ENCODE assay signal across 8 mouse cellular contexts in genomic region chr5:120094602-120095001, GRCm38 (mm10). TPM values are rescaled to one million over a fixed set of nuclear protein-coding genes. Genes with fewer than 3 reads are reported as not detected.
A peak's percentile ranks its signal among the peaks of the same experiment; 100 is the strongest.
DNase-seq lines count a peak whose midpoint lies in the region; ATAC-seq and TF ChIP-seq lines count a peak whose summit lies in the region.

No protein-coding gene starts in this region.

- H3K4me3 ChIP-seq in heart, embryonic 12.5 days = no peak overlapping the region
- no peak overlapping the region for H3K4me3 ChIP-seq in liver, embryonic 14.5 days (ENCODE audit: insufficient read depth in 1 of 2, low read depth in 2 of 2, low read length in 2 of 2)
- H3K4me3 ChIP-seq in stomach, postnatal 0 days (ENCODE audit: low read depth, low read length) = no peak overlapping the region
- no peak overlapping the region for H3K4me3 ChIP-seq in heart, embryonic 11.5 days (ENCODE audit: low read depth, low read length)

- 51% methylated on average over 7 of the region's 7 CpGs for WGBS in heart, embryonic 12.5 days
- 33% methylated on average over 7 of the region's 7 CpGs for WGBS in liver, embryonic 14.5 days (ENCODE audit: insufficient replicate concordance)
- 53% methylated on average over 7 of the region's 7 CpGs for WGBS in stomach, postnatal 0 days
- 55% methylated on average over 7 of the region's 7 CpGs for WGBS in heart, embryonic 11.5 days (ENCODE audit: insufficient replicate concordance)

- no peaks in the 10 kb centered on the region for H3K9me3 ChIP-seq in heart, embryonic 12.5 days (replicated peaks)
- no peaks in the 10 kb centered on the region for H3K9me3 ChIP-seq in liver, embryonic 14.5 days (ENCODE audit: control insufficient read depth, low read length)
- H3K9me3 ChIP-seq in stomach, postnatal 0 days (ENCODE audit: control insufficient read depth, low read length) = no peaks in the 10 kb centered on the region
- H3K9me3 ChIP-seq in heart, embryonic 11.5 days (replicated peaks; ENCODE audit: control insufficient read depth, low read length) = no peaks in the 10 kb centered on the region

- no peaks in the 10 kb centered on the region for H3K36me3 ChIP-seq in heart, embryonic 12.5 days
- H3K36me3 ChIP-seq in liver, embryonic 14.5 days (replicated peaks; ENCODE audit: control insufficient read depth, insufficient read depth, low read depth) = no peaks in the 10 kb centered on the region
- H3K36me3 ChIP-seq in stomach, postnatal 0 days (ENCODE audit: control insufficient read depth, insufficient read depth, low read length) = no peaks in the 10 kb centered on the region
- no peaks in the 10 kb centered on the region for H3K36me3 ChIP-seq in heart, embryonic 11.5 days (ENCODE audit: control insufficient read depth, insufficient read depth, low read length)

- H3K9ac ChIP-seq in heart, embryonic 12.5 days = no peak overlapping the region
- H3K9ac ChIP-seq in liver, embryonic 14.5 days (replicated peaks) = no peak overlapping the region
- no peak overlapping the region for H3K9ac ChIP-seq in stomach, postnatal 0 days (ENCODE audit: low read length)
- no peak overlapping the region for H3K9ac ChIP-seq in heart, embryonic 11.5 days (ENCODE audit: low read depth, low read length)

- DNase-seq in heart, postnatal 36 days = peak; percentile 17 to 51
- DNase-seq in B cell, adult 2 months = peak; percentile 72 to 74
- peak; percentile 71 for DNase-seq in NIH3T3 (ENCODE audit: low read depth)
- peak; percentile 80 for DNase-seq in embryo, embryonic 10 days (ENCODE audit: low spot score)
- peak; percentile 56 to 58 (median 57) for DNase-seq in liver, embryonic 14.5 days (ENCODE audit: low read depth in 3 of 3, low spot score in 3 of 3)
- peak; percentile 49 for DNase-seq in stomach, postnatal 0 days (ENCODE audit: low spot score)

- TF ChIP-seq EP300 in liver, embryonic 14.5 days (IDR thresholded peaks at IDR 0.05; ENCODE audit: low read depth) = no peak
- no peak for TF ChIP-seq EP300 in stomach, postnatal 0 days (optimal IDR thresholded peaks at IDR 0.05)

- peak; percentile 89 for TF ChIP-seq CTCF in liver, embryonic 14.5 days (IDR thresholded peaks at IDR 0.05; ENCODE audit: low read depth)
- TF ChIP-seq CTCF in stomach, postnatal 0 days (IDR thresholded peaks at IDR 0.05; ENCODE audit: low read depth) = peak; percentile 69

- no peak overlapping the region for H3K4me2 ChIP-seq in heart, embryonic 12.5 days
- no peak overlapping the region for H3K4me2 ChIP-seq in liver, embryonic 14.5 days (ENCODE audit: low read depth)
- no peak overlapping the region for H3K4me2 ChIP-seq in stomach, postnatal 0 days (replicated peaks; ENCODE audit: low read depth)
- no peak overlapping the region for H3K4me2 ChIP-seq in heart, embryonic 11.5 days

- ATAC-seq in heart, embryonic 12.5 days (ENCODE audit: insufficient number of reproducible peaks, low FRiP score) = no peak
- ATAC-seq in liver, embryonic 14.5 days (ENCODE audit: insufficient read depth) = no peak
- no peak for ATAC-seq in stomach, postnatal 0 days (ENCODE audit: low FRiP score, low TSS enrichment)
- no peak for ATAC-seq in heart, embryonic 11.5 days (replicated peaks; ENCODE audit: insufficient number of reproducible peaks, low FRiP score, low TSS enrichment)

- intact Hi-C loops in heart, postnatal 36 days (cut with DNase I) = no loop called here

- H3K4me1 ChIP-seq in heart, embryonic 12.5 days (replicated peaks) = peaks cover 7% of the 10 kb centered on the region; the same call in 1 of the 2 replicates
- H3K4me1 ChIP-seq in liver, embryonic 14.5 days (replicated peaks; ENCODE audit: control insufficient read depth in 2 of 2, insufficient read depth in 2 of 2, low read length in 1 of 2) = no peaks in the 10 kb centered on the region
- H3K4me1 ChIP-seq in stomach, postnatal 0 days (replicated peaks; ENCODE audit: control insufficient read depth, insufficient read depth) = no peaks in the 10 kb centered on the region
- H3K4me1 ChIP-seq in heart, embryonic 11.5 days (ENCODE audit: control insufficient read depth, insufficient read depth, low read length) = no peaks in the 10 kb centered on the region; the same call in 1 of the 2 replicates

- H3K27ac ChIP-seq in heart, embryonic 12.5 days (ENCODE audit: poor library complexity, severe bottlenecking) = no peak overlapping the region
- no peak overlapping the region for H3K27ac ChIP-seq in liver, embryonic 14.5 days
- no peak overlapping the region for H3K27ac ChIP-seq in stomach, postnatal 0 days (replicated peaks)
- no peak overlapping the region for H3K27ac ChIP-seq in heart, embryonic 11.5 days (ENCODE audit: low read depth, low read length)

- H3K27me3 ChIP-seq in heart, embryonic 12.5 days (replicated peaks) = peaks cover 28% of the 10 kb centered on the region
- no peaks in the 10 kb centered on the region for H3K27me3 ChIP-seq in liver, embryonic 14.5 days (ENCODE audit: control insufficient read depth, insufficient read depth, low read length)
- H3K27me3 ChIP-seq in stomach, postnatal 0 days (ENCODE audit: control insufficient read depth, insufficient read depth, low read length) = no peaks in the 10 kb centered on the region
- H3K27me3 ChIP-seq in heart, embryonic 11.5 days (ENCODE audit: control insufficient read depth, insufficient read depth, low read length) = peaks cover 9% of the 10 kb centered on the region

RNA-seq across cellular contexts. Expression of gene Rbm19, which starts 21.7 kb away (rescaled TPM):
- 10 to 100 TPM; 20.1 to 20.7 TPM for total RNA-seq in heart, postnatal 36 days (2021)
- 21.9 and 22.8 TPM in 2 replicates for polyA plus RNA-seq in heart, embryonic 12.5 days (2016; fragmentation: Nextera tagmentation; extraction: Ambion mirVana)
- 6.7 and 6.8 TPM in 2 replicates for polyA plus RNA-seq in liver, embryonic 14.5 days (2012; rRNA removed)
- 10.9 and 11.1 TPM in 2 replicates for polyA plus RNA-seq in liver, embryonic 14.5 days (2014; fragmentation: Nextera tagmentation; extraction: Ambion mirVana)
- 9.4 and 10.8 TPM in 2 replicates for polyA plus RNA-seq in stomach, postnatal 0 days (2015; fragmentation: Nextera tagmentation; extraction: Ambion mirVana)
- 13.5 and 15.8 TPM in 2 replicates for polyA plus RNA-seq in heart, embryonic 11.5 days (2014; fragmentation: Nextera tagmentation; extraction: Ambion mirVana)
